Mouse (Mus musculus) neutrophil, adult 83 days (primary cell): ENCODE measurements around the gene D2hgdh. TPM values are rescaled to one million over a fixed set of nuclear protein-coding genes. Genes with fewer than 3 reads are reported as not detected.

Source experiments
- total RNA-seq, 2 experiments: library from RNA; stranded (reverse); gene quantifications; one replicate each; pipeline ENCODE4 v1.2.4; 2023

D2hgdh gene
- 10 to 100 TPM; 16.6 to 24.6 TPM for total RNA-seq

DNA sequence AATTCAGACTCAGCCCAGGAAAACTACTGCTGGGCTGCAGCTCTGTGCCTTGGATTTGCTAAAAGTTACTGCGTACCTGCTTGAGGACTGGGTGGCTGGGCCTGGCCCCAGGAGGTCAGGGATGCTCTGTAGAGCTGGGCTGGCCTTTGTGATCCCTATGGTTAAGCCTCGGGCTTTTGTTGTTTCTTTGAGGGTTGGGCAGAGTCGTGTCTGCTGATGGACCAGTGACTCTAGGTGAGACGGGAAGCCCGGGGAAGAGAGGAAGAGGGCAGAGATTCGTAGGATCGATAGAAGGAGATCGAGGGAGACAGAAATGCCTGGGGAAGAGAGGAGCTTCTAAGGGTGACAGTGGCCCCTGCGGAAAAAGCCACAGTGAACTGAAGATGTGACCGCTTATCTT lies at the start of gene D2hgdh:
TSS of gene D2hgdh (plus strand) at position 301 of the 400 bp plus-strand sequence.

DNA sequence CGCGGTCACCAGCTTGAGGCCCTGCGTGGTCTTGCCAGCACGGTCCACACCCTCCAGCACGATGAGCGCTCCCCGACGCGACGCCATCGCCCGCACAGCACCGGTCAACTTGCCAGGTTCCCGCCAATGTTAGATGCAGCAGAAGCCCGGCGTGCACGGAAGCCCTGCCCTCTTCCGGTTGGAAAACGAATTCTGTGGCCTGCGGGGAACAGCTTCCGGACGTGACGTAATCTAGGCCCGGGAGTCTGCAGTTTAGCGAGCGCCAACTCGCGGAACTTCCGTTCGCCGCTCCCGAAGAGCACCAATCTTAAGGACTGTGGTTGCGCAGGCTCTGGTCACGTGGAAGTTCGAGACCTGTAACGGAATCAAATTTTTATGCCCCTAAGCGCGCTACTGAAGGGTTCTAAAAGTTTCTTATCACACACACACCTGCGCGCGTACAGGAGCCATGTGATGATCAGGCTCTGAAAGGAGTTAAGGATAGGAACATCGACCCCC lies 22.9 kb upstream of the D2hgdh start, which contains the start of gene Dtymk:
TSS of gene Dtymk (minus strand) at position 194 of the 498 bp plus-strand sequence.

DNA sequence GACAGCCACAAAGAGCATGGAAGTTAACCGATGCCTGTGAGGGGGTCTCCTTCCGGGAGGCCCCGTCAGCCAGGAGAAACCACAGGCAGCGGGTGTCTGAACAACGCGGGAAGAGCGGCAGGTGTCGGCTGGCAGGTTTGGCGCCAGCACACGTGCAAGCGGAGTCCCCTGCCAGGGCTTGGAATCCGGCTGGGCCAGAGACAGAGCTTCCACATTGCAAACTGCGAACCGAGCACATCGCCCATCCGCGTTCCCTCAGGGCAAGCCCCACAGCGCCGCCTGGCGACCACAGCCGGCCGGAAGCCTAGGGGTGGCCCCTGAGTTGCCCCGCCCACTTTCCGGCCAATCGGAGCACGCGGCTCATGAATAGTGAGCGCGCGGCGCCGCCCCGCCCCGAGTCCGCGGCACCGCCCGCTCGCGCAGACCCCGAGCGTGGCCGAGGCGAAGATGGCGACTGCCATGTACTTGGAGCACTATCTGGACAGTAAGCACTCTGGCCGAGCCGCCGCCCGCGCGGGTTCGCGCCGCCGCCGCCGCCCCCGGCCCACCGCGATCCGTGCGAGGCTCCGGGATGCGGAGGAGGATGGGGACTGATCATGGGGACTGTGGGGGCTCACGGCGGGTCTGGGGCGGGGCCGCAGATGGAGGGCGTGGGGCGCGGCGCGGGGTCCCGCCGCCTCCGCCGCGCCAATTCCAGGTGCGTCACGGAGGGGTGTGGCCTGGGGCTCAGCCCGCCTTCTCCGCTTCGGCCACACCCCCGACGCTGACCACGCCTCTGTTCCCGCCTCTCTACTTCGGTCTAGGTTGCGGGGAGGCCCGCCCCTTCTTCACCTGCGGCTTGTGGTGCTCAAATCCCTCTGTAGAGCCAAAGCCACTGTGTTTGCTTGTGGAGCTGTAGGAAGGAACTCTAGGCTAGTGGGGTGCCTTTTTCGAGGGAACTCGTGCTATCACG lies 20.9 kb upstream of the D2hgdh start, which contains the start of gene Ing5:
TSS of gene Ing5 (plus strand) at position 410 of the 952 bp plus-strand sequence.

DNA sequence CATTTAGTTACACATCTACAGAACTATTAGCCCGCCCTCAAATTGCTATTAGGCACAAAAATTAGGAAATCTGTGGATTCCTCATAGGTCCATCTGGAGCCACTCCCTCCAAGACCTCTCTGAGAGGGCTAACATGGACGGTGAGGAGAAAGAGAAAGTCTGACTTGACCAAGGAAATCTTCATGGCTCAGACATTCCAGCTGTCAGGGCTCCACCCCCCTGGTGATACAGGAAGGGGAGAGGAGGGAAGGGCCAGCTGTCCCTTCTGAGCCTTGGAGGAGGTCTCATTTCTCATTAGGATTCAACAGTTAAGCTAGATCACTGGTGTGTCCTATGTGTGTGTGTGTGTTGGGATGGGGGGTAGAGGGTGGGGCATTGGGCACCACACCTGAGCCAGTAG lies 36.3 kb downstream of the D2hgdh start, which contains the start of gene Gal3st2:
TSS of gene Gal3st2 (plus strand) at position 259 of the 400 bp plus-strand sequence.

Other genes starting within 250 kb of the D2hgdh start
- 10 to 100 TPM; 43.5 to 45.4 TPM for gene Stk25, start 166.2 kb upstream of the D2hgdh start, total RNA-seq
- gene Bok, start 139.2 kb upstream of the D2hgdh start, total RNA-seq: not detected
- 10 to 100 TPM; 62.3 to 66.9 TPM for gene Atg4b, start 73.4 kb upstream of the D2hgdh start, total RNA-seq
- gene Thap4, start 70.0 kb upstream of the D2hgdh start, total RNA-seq: 10 to 100 TPM; 24.2 to 29.2 TPM
- gene Dtymk, start 23.0 kb upstream of the D2hgdh start, total RNA-seq: 10 to 100 TPM; 58.5 to 63.6 TPM
- 10 to 100 TPM; 20.7 to 22.5 TPM for gene Ing5, start 20.9 kb upstream of the D2hgdh start, total RNA-seq
- not detected for gene Gal3st2, start 36.4 kb downstream of the D2hgdh start, total RNA-seq
- gene Gal3st2b, start 93.4 kb downstream of the D2hgdh start, total RNA-seq: under 1 TPM in 1 of 2 experiments, not detected in 1; 0.24 TPM
- not detected for gene Gal3st2c, start 165.6 kb downstream of the D2hgdh start, total RNA-seq
- gene Neu4, start 195.5 kb downstream of the D2hgdh start, total RNA-seq: not detected
- gene Pdcd1, start 227.6 kb downstream of the D2hgdh start, total RNA-seq: under 1 TPM; 0.26 to 0.28 TPM